Mouse (Mus musculus) urinary bladder, adult 2 months (tissue): Measurements from ENCODE around the gene Rpgrip1. TPM values are rescaled to one million over a fixed set of nuclear protein-coding genes. Genes with fewer than 3 reads are reported as not detected.

ENCODE experiments used
- DNase-seq: peaks from one replicate; pipeline ENCODE4 v3.0.0; 2022; ENCODE audit warnings: low spot score
- polyA plus RNA-seq: library from polyadenylated mRNA; depleted of rRNA; stranded (reverse); fragments of >200 nt; gene quantifications from 2 replicates; pipeline ENCODE4 v1.2.3, GENCODE M21; 2012; rRNA removed

The Rpgrip1 gene
- polyA plus RNA-seq, 1 experiment = 2.5 TPM

DNA sequence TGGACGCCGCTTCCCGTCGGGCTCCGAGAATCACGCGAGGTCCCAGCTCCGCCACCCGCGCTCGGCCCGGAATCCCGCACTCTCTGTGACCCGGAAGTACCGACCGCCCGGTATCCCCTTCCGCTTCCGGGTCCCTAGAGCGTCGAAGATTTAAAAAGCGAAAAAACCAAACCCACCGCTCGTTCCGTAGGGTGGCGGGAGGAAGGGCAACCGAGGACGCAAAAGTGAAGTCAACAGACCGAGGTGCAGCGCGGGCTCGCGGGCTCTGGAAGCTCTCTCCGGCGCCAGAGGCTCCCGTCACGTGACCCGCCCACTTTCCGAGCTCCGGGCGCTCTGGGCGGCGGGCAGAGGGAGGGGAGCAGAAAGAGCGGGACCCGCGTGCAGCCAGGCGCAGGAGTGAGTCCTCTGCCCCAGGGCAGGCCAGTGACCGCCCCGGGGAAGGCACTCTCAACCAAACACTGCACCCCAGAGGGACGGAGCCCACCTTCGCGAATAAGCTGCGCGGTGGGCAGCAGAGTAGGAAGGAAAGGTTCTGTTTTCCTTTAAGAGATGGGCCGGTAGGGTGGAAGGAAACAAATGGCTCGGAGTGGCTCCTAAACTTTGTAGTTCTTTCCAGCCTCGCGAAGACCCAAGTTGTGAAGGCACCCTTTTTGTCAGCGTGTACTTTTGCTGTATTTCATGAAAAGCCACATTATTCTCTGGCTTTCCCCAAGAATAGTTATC, 86.8 kb downstream of the Rpgrip1 start, which contains the start of gene Supt16:
Supt16 (minus strand) TSS at position 261 of the 723 bp plus-strand sequence.
- DNase-seq = peak; percentile 84

GRCm38 (mm10) chr14:52198141-52198540, 87.6 kb downstream of the Rpgrip1 start:
- no peak for DNase-seq

GRCm38 (mm10) chr14:52199412-52199811, 88.9 kb downstream of the Rpgrip1 start:
- no peak for DNase-seq

Other genes with a start within 250 kb of the Rpgrip1 start
- gene Mettl17, start 225.9 kb upstream of the Rpgrip1 start, polyA plus RNA-seq = 35.8 and 40.5 TPM in 2 replicates
- gene Slc39a2, start 217.8 kb upstream of the Rpgrip1 start, polyA plus RNA-seq = 1.2 and 2.0 TPM in 2 replicates
- 393 and 417 TPM in 2 replicates for gene Ndrg2, start 196.5 kb upstream of the Rpgrip1 start, polyA plus RNA-seq
- 0.11 TPM in 1 of 2 replicates, not detected in the other for gene Tppp2, start 192.3 kb upstream of the Rpgrip1 start, polyA plus RNA-seq
- gene Rnase13, start 187.9 kb upstream of the Rpgrip1 start, polyA plus RNA-seq = 0.75 and 1.0 TPM in 2 replicates
- 44.4 and 53.8 TPM in 2 replicates for gene Arhgef40, start 126.0 kb upstream of the Rpgrip1 start, polyA plus RNA-seq
- 1.1 and 1.5 TPM in 2 replicates for gene Tmem253, start 95.0 kb upstream of the Rpgrip1 start, polyA plus RNA-seq
- 105 and 107 TPM in 2 replicates for gene Zfp219, start 90.0 kb upstream of the Rpgrip1 start, polyA plus RNA-seq
- not detected in 2 replicates for gene Olfr221, start 68.2 kb upstream of the Rpgrip1 start, polyA plus RNA-seq
- gene Hnrnpc, start 6.7 kb upstream of the Rpgrip1 start, polyA plus RNA-seq = 203 and 214 TPM in 2 replicates
- 20.3 and 26.8 TPM in 2 replicates for gene Supt16, start 86.7 kb downstream of the Rpgrip1 start, polyA plus RNA-seq
- gene Chd8, start 147.1 kb downstream of the Rpgrip1 start, polyA plus RNA-seq = 47.8 and 51.2 TPM in 2 replicates
- gene Tox4, start 168.4 kb downstream of the Rpgrip1 start, polyA plus RNA-seq = 27.8 and 29.3 TPM in 2 replicates
- gene Rab2b, start 168.8 kb downstream of the Rpgrip1 start, polyA plus RNA-seq = 17.5 and 18.1 TPM in 2 replicates
- 32.9 and 36.4 TPM in 2 replicates for gene Mettl3, start 194.4 kb downstream of the Rpgrip1 start, polyA plus RNA-seq
- 6.3 and 8.1 TPM in 2 replicates for gene Sall2, start 218.1 kb downstream of the Rpgrip1 start, polyA plus RNA-seq
- not detected in 2 replicates for gene Olfr1513, start 245.7 kb downstream of the Rpgrip1 start, polyA plus RNA-seq